Mouse (Mus musculus) MEL (cell line): ENCODE results near the gene Ehf.

Experiments used
- CTCF ChIP-seq, 3 experiments: IDR thresholded peaks in 2 of 3; conservative IDR thresholded peaks in 1 of 3; 2 replicates each; pipeline ENCODE4 v1.5.1; 2011 to 2012; ENCODE audit warnings: low read length in 3 of 3, low read depth in 2 of 3, mild to moderate bottlenecking in 2 of 3, improper control_type of control experiment in 1 of 3, inconsistent platforms in 1 of 3, mixed read lengths in 1 of 3, moderate library complexity in 1 of 3; ENCODE audit not compliant: control insufficient read depth in 1 of 3, insufficient read depth in 1 of 3, poor library complexity in 1 of 3, severe bottlenecking in 1 of 3
- POLR2A ChIP-seq, 2 experiments: IDR thresholded peaks; 2 replicates each; pipeline ENCODE4 v1.6.1; 2011 to 2012; ENCODE audit warnings: low read length in 2 of 2, mild to moderate bottlenecking in 2 of 2, control low read depth in 1 of 2, improper control_type of control experiment in 1 of 2, low read depth in 1 of 2, moderate library complexity in 1 of 2; ENCODE audit not compliant: control insufficient read depth in 1 of 2, insufficient read depth in 1 of 2, poor library complexity in 1 of 2

- no peak for TF ChIP-seq POLR2A (IDR thresholded peaks at IDR 0.05; ENCODE audit: control insufficient read depth in 1 of 2, insufficient read depth in 1 of 2, low read depth in 1 of 2, low read length in 2 of 2, poor library complexity in 1 of 2)
- TF ChIP-seq CTCF (IDR thresholded peaks at IDR 0.05 in 2 of 3, conservative IDR thresholded peaks at IDR 0.05 in 1 of 3; ENCODE audit: control insufficient read depth in 1 of 3, insufficient read depth in 1 of 3, low read depth in 2 of 3, low read length in 3 of 3, poor library complexity in 1 of 3, severe bottlenecking in 1 of 3): no peak
Measured at GRCm38 (mm10) chr2:103279927-103280326, 23.2 kb downstream of the Ehf start.
